Mouse (Mus musculus): ENCODE data around the gene Gcn1l1. TPM values are rescaled to one million over a fixed set of nuclear protein-coding genes. Genes with fewer than 3 reads are reported as not detected.
"Not testable (repeated sequence)": the region's sequence is repeated elsewhere in the genome, so short reads cannot be mapped to it uniquely, and the experiment has no call there.

Gcn1l1 gene
- total and polyA plus RNA-seq, 3 experiments = 48.6 to 51.1 (median 49.4) TPM

DNA sequence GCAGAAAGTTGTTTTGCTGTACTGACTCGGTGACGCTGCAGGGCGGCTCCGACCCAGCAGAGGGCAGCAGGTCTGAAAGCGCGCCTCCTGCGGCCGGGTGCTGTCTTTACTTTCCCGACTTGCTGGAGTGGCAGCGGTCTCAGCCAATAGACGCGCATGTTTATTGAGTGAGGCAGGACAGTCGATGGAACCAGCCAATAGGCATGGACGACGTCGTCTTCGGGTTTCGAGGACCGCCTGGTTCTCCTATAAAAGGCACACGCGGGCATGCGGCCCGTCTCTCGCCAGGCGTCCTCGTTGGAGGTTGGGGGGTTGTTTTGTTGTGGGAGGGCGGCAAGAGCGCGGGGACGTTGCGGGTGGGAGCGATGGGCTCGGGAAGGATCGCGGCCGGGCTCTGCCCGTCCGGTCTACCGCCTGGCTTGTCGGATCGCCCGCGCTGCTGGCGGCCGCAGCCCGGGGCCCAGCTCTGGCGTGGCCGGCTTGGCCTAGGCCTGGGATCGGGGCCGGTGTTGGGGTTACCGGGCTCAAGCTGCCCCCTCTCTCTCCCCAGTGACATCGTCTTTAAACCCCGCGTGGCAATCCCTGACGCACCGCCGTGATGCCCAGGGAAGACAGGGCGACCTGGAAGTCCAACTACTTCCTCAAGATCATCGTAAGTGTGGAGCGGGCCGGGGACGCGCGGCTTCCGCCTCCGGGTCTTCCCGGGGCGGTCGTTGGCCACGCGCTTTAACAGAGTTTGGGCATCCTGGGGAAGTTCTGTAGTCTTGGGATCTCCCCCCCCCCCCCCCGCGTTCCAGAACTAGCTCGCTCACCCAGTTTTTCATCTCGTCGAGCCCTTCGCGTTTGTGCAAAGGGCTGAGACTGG lies 5.6 kb upstream of the Gcn1l1 start, which contains the start of gene Rplp0:
Rplp0 (plus strand) TSS at position 231 of the 865 bp plus-strand sequence.
- peak; percentile 100 for DNase-seq

- DNase-seq = no peak
Observed at GRCm38 (mm10) chr5:115560336-115560905, 4.6 kb upstream of the Gcn1l1 start.

DNA sequence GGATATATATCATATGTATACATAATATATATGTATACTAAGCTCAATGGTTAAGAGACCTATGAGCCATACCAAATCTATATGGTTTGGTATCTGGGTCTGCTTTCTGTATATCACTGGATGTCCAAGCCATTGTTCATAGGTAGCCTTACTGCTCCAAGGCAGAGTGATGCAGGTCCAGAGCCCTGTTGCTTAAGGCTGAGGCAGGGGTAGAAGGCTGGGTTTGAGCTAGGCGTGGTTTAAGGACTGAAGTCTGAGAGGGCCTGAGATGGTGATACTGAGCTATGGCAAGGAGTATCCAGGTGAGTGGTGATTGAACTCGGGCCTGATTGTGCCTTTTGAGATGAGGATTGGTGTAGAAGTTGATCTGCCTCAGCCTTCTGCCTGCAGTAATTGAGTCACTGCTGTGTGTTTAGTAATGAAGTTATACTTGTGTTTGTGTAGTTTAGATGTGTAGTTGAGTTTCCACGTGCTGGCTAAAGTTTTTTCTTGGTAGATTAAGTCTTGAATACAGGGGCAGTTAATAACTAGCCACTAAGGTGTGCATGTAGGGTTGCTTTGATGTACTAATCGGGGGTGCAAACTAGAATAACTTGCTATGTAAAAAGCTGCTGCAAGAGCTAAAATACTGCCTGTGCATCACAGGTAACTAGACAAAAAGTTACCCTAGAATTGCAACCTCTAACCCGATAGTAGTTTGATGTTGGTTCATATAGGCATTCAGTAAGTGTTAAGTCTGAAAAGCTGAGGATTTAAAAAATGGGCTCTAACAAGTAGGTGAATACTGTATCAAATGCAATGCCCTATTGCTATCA lies 1.1 kb upstream of the Gcn1l1 start:
- no peak for DNase-seq

- DNase-seq = no peak
Observed at GRCm38 (mm10) chr5:115565403-115565802, 349 bp downstream of the Gcn1l1 start.

DNA sequence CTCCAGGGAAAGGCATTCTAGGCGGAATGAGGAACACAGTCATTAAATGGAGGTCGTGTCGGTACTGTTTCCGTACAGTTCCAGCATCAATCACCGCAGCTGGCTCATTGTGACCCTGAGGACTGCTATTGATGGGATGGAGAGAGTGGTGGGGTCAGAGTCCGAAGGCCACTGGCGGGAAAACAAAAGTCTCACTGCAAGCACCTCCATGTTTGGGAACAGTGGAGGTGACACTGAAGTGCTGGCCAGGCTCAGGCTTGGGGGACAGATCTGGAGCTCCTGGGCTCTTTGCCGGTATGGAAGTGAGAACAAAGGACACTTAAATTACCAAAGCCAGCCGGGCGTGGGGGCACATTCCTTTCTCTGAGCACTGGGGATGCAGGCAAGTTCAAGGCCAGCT lies 3.6 kb downstream of the Gcn1l1 start:
- peak; percentile 57 for DNase-seq

DNA sequence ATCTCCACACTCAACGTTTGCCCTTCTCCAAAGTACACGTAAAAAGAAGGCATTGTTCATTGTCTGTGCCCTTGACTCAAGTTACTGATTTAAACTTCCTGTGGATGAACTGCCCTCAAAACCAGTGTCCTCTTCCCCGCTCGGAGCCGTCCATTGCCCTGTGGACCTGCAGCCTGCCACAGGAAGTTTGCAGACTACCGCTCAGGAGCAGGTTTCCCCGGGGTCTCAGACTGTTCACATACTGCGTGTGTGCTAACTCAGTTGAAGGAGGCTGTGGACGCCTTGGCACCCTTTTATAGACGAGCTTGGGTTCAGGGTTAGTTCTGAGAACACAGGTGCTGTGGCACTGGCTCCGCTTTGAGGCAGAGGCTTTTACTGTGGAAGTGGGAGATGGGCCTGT lies 4.3 kb downstream of the Gcn1l1 start:
- DNase-seq = no peak

- DNase-seq = no peak
Observed at GRCm38 (mm10) chr5:115569721-115570120, 4.7 kb downstream of the Gcn1l1 start.

DNA sequence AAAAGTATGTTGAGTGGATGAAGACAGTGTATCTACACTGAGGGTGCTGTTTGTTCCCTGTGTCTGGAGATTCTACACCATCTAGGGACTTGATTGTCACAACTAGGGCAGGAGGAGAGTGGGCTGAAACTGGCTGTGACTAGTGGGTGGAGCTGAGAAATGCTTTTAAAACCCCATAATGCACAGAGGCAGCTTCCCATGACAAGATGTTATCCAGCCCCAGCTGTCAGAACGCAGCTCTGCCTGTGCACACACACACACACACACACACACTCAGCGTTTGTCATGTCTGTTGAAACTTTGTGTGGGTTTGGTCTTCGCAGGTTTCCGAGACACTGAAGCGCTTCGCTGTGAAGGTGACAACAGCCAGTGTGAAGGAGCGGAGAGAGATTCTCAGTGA lies 6.0 kb downstream of the Gcn1l1 start:
- DNase-seq = no peak

GRCm38 (mm10) chr5:115572679-115573535 lies 7.9 kb downstream of the Gcn1l1 start:
- peak; percentile 46 for DNase-seq

- DNase-seq = peak; percentile 42
Observed at GRCm38 (mm10) chr5:115574992-115575391, 9.9 kb downstream of the Gcn1l1 start.

DNA sequence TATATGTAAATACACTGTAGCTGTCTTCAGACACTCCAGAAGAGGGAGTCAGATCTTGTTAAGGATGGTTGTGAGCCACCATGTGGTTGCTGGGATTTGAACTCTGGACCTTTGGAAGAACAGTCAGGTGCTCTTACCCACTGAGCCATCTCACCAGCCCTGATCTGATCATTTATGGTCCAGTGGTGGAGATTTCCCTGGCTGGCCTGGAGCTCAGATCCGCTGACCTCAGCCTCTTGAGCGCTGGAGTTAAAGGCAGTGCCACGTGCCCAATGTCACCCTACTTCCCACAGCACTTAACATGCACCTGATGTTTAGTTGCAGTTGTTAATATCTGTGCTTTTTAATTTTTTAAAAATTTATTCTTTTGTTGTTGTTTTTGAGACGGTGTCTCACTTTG lies 12.6 kb downstream of the Gcn1l1 start:
- not testable (repeated sequence) for DNase-seq

DNA sequence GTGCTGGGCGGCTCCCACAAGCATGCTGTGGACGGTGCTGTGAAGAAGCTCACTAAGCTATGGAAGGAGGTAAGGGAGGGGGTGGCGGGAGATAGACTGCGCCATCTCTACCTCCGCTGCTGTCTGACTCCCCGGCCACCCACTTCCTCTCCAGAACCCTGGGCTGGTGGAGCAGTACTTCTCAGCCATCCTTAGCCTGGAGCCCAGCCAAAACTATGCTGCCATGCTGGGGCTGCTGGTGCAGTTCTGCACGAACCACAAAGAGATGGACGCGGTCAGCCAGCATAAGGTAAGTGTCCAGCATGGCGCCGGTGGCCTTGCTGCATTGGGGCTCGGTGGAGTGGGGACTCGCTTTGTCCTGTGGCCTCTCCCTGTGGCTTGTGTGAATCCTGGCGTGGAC lies 13.9 kb downstream of the Gcn1l1 start:
- DNase-seq = no peak

DNA sequence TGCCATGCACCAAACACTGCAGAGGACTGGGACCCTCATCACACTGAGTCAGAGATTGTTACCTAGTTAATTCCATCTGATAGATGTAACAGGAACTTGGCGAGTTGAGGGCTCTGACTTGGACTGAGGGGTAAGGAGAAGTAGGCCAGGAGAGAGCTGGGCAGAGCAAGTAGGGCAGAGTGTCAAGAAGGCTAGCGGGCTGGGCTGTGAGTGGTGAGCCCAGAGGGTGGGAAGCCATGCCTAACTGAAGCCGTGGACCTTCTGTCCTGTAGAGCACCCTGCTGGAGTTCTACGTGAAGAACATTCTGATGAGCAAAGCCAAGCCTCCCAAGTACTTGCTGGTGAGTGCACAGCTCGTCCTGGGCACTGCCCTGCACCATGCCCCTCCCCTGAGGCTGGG lies 14.3 kb downstream of the Gcn1l1 start:
- no peak for DNase-seq

GRCm38 (mm10) chr5:115580229-115581001 lies 15.4 kb downstream of the Gcn1l1 start:
- DNase-seq = peak; percentile 65

GRCm38 (mm10) chr5:115581662-115582061 lies 16.6 kb downstream of the Gcn1l1 start:
- no peak for DNase-seq

DNA sequence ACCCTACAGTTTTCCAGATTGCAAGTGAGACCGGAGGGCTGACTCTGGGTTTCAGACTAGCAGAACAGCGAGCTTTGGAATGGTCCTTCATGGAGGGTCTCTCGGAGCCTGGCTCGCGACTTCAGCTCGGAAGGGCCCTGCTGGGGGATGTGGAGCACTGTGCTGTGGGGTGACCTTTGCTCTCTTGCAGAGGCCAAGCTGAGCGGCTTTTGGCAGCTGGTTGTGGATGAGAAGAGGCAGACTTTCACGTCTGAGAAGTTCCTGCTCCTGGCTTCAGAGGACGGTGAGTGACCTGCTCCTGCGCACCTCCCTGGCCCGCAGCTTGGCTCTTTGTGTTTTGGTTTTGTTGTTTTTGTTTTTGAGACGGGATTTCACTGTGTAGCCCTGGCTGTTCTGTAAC lies 20.6 kb downstream of the Gcn1l1 start:
- no peak for DNase-seq

GRCm38 (mm10) chr5:115586166-115586565 lies 21.1 kb downstream of the Gcn1l1 start:
- DNase-seq = no peak

DNA sequence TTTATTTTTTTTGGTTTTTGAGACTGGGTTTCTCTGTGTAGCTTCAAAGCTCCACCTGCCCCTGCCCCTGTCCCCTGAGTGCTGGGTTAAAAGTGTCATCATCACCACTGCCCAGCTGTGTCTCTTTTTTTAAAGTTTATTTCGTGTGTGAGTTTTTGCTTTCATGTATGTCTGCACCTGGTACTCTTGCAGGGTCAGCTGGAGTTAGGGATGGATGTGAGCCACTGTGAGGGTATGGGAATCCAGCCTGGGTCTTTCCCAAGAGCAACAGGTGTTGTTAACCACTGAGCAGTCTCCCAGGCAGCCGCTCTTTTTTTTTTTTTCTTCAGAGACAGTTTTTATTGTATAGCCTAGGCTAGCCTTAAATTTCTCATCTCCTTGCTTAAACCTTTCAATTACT lies 21.7 kb downstream of the Gcn1l1 start:
- DNase-seq = no peak

GRCm38 (mm10) chr5:115591028-115591427 lies 26.0 kb downstream of the Gcn1l1 start:
- DNase-seq = no peak

- DNase-seq = no peak
Observed at GRCm38 (mm10) chr5:115591506-115591905, 26.5 kb downstream of the Gcn1l1 start.

DNA sequence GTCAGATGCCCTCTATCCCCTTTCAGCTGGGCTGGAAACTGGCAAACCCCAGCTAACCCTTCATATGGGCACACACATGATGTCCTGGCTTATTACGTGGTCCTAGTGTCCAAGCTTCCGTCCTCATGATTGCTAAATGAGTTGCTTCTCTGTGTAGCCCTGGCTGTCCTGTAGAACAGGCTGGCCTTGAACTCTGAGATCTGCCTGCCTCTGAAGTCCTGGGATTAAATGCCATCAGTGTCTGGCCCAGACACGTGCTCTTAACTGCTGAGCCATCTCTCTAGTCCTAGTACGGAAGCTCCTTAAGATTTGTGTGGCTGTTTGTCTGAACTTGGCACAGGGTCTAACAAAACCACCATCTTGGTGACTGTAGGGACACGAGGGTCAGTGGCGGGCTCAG lies 38.5 kb downstream of the Gcn1l1 start:
- peak; percentile 50 for DNase-seq
